Mouse (Mus musculus) stomach, postnatal 0 days (tissue): ENCODE results near the gene Adgrl2.

Source experiments
- CTCF ChIP-seq: IDR thresholded peaks from 2 replicates; pipeline ENCODE4 v1.5.1; 2016; ENCODE audit warnings: antibody characterized with exemption, low read depth, mild to moderate bottlenecking, moderate library complexity
- EP300 ChIP-seq: optimal IDR thresholded peaks from 2 replicates; pipeline ENCODE3; 2016; ENCODE audit warnings: antibody characterized with exemption

- TF ChIP-seq CTCF (no peak), EP300 (no peak)
Measured at GRCm38 (mm10) chr3:148818414-148819105, 171.8 kb downstream of the Adgrl2 start.
